Mouse (Mus musculus) embryo, embryonic 11 days (tissue): ENCODE measurements at regions not wholly inside any gene's neighbourhood (a gene's known extent, or its start where the extent isn't known, plus 50 kb on each side); places are given as distances from the start of the nearest gene placed in this dataset.

Source experiments
- DNase-seq: peaks from one replicate; pipeline ENCODE4 v3.0.0-alpha.2; 2015

GRCm38 (mm10) chr5:52309317-52310060 is 54.1 kb upstream of the Sod3 start:
- DNase-seq, result no peak

DNA sequence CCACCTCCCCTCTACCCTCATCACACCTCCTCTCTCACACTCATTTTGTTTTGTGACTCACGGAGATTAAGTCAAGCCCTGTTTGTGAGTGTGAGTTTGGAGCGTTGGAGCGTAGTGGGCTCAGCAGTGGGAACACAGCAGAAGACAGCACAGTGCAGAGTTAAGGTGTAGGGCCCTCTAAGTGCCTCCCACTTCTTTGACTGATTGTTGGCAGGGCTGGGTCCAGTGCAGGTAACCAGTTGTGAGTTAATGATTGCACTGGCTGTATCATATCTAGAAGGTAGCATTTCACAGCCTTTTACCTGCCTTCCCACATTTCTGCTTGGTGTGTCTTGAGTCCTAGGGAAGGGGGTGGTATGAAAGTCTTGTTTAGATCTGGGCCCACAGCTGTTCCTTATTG is 67.3 kb upstream of the Sod3 start:
- DNase-seq, result no peak

GRCm38 (mm10) chr5:52294466-52294865 is 69.1 kb upstream of the Sod3 start:
- DNase-seq, result no peak

DNA sequence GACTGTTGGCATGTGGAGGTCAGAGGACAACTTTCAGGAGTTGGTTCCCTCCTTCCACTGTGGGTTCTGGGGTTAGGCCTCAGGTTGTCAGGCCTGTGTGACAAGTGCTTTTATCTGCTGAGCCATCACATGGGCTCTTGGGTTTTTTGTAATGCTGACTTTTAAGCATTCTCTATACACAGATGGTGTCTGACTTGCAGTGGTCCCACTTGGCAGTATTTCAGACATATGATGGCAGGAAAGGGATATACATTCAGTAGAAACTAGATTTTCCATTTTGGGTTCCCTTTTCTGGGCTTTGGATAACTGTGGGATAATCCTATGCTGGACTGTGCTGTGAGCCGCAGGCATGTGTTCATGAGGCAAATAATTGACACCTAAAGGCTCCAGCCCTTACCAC is 75.3 kb upstream of the Sod3 start:
- no peak for DNase-seq

GRCm38 (mm10) chr5:52280871-52281270 is 82.7 kb upstream of the Sod3 start:
- no peak for DNase-seq

DNA sequence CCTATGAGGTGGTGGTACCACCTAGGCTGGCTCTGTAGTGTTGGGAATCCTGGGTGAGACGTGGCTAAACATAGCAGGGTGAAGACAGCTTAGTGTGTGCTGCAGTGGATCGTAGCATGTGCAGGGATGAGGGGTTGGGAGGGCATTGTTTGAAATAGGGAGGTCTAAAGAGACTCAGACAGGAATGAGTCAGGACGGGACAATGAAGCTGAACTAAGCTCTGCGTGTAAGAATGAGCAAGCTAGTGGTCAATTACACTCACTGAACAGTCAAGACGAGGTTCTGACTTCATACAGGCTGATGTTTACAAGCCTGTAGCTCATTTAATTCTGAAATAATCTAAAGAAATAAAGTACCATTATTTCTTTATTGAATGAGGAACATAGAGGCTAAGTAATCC is 85.5 kb upstream of the Sod3 start:
- DNase-seq, result no peak

DNA sequence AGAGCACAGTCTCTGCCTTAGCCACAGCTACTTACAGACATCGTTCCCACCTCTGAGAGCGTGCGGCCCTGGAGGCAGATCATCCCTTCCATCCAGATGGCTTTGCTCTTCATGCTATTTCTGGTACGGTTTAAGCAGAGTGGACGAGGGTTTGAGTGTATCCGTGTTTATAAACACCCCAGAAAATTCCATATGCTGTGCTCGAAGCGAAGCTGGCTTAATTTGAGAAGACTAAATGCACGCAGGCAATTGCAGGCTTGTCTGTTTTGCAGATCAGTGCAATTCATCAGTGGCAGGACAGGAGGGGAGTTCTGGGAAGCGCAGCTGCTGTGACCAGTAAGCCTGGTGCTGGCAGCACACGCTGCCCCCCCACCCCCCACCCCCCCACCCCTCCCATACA is 72.9 kb upstream of the Dhx15 start:
- DNase-seq, result no peak

GRCm38 (mm10) chr5:52258075-52258474 is 67.8 kb upstream of the Dhx15 start:
- no peak for DNase-seq

DNA sequence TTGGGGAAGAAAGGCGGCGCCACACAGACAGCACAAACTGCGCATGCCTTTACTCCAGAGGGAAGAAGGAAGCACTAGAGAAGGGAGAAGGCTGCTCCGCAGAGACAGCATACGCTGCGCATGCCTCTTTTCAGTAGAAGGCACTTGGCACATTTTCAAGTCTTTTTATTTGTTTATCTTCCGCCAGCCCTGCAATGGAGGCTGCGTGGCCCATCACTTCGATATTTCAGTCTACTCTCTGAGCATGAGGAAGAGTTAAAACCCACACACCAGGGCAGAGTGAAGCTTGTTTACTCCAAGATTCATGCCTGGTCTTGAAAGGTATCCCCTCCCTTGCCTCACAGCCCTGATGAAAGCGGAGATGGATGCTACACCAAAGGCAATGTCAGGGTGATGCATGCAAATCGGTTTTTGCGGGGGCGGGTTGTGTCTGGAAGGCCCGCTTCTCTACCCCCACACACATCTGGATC is 64.3 kb upstream of the Dhx15 start:
- peak; percentile 48 for DNase-seq

DNA sequence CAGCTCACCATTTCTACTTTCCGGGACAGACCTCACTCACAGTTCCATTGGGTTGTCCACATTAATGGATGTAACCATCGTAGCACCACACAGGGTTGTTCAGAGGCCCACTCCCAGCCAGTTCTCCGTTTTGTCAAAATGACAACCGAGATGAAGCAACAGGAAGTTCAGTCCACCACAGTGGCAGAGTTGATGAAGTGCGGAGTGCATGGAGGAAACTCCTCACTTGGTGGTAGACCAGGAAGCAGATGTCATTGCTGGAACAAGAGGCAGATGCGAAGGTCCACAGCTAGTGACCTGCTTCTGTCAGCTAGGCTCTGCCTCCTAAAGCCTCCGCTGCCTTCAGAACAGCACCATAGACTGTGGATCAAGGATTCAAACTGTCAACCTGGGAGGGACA is 59.5 kb upstream of the Dhx15 start:
- no peak for DNase-seq

- DNase-seq, result no peak
Measured at GRCm38 (mm10) chr5:52243931-52244330, 53.6 kb upstream of the Dhx15 start.

GRCm38 (mm10) chr5:52242414-52242813 is 52.1 kb upstream of the Dhx15 start:
- no peak for DNase-seq

- peak; percentile 45 for DNase-seq
Measured at GRCm38 (mm10) chr5:52240540-52240939, 50.2 kb upstream of the Dhx15 start.
